Mouse (Mus musculus) heart, adult 2 months (tissue): ENCODE measurements around the gene Clasp1. TPM values are rescaled to one million over a fixed set of nuclear protein-coding genes. Genes with fewer than 3 reads are reported as not detected.

ENCODE experiments used
- DNase-seq, 2 experiments: peaks; one replicate each; pipeline ENCODE4 v3.0.0; 2021
- H3K27ac ChIP-seq: fragments of 200-600 bp; 2 replicates; pipeline ENCODE4 v1.8.1; 2022
- H3K27me3 ChIP-seq: fragments of 200-500 bp; 2 replicates; pipeline ENCODE4 v1.6.1; 2012; ENCODE audit warnings: mild to moderate bottlenecking, low read length, inconsistent platforms, mixed read lengths; ENCODE audit not compliant: control insufficient read depth, insufficient read depth
- H3K36me3 ChIP-seq: fragments of 200-500 bp; 2 replicates; pipeline ENCODE4 v1.6.1; 2012; ENCODE audit warnings: low read length, inconsistent platforms; ENCODE audit not compliant: control insufficient read depth, insufficient read depth
- H3K4me1 ChIP-seq: fragments of 200-500 bp; 2 replicates; pipeline ENCODE4 v1.6.1; 2011; ENCODE audit warnings: low read length; ENCODE audit not compliant: control insufficient read depth, insufficient read depth
- H3K4me3 ChIP-seq: fragments of 200-600 bp; 2 replicates; pipeline ENCODE4 v1.8.1; 2022
- H3K79me2 ChIP-seq: fragments of 200-500 bp; replicated peaks from 2 replicates; pipeline ENCODE4 v1.6.1; 2012; ENCODE audit warnings: mild to moderate bottlenecking, inconsistent platforms, low read length, moderate library complexity, mixed read lengths; ENCODE audit not compliant: control insufficient read depth, insufficient read depth
- H3K9ac ChIP-seq: fragments of 200-500 bp; 2 replicates; pipeline ENCODE4 v1.6.1; 2012; ENCODE audit warnings: low read depth, mild to moderate bottlenecking, control low read depth, inconsistent platforms, low read length, mixed read lengths
- CTCF ChIP-seq: fragments of 200-600 bp; IDR thresholded peaks from 2 replicates; pipeline ENCODE4 v1.8.1; 2022; ENCODE audit warnings: antibody characterized with exemption, mild to moderate bottlenecking, moderate library complexity
- EP300 ChIP-seq: fragments of 200-500 bp; IDR thresholded peaks from 2 replicates; pipeline ENCODE4 v1.6.1; 2011; ENCODE audit warnings: low read depth, low read length, control low read depth; ENCODE audit not compliant: insufficient read depth
- POLR2A ChIP-seq: fragments of 200-500 bp; IDR thresholded peaks from 2 replicates; pipeline ENCODE4 v1.6.1; 2011; ENCODE audit warnings: mild to moderate bottlenecking, low read depth, low read length, control low read depth; ENCODE audit not compliant: insufficient read depth
- WGBS: fragments of 180-500 bp; shearing (Covaris S2); methylation state at CpG from one replicate; pipeline ENCODE4 v1.1.7; 2018; 5-methylcytosine and 5-hydroxymethylcytosine counted together
- intact Hi-C: fragments of 180-260 bp; cut with DNase I; formaldehyde crosslinking; loops from one replicate; pipeline ENCODE4 v1.15.1; 2025
- polyA plus RNA-seq: library from polyadenylated mRNA; depleted of rRNA; stranded (reverse); fragments of >200 nt; gene quantifications from 2 replicates; pipeline ENCODE4 v1.2.3, GENCODE M21; 2012; rRNA removed
- total RNA-seq, 2 experiments: library from RNA; stranded (reverse); gene quantifications; 2 replicates each; pipeline ENCODE4 v1.2.3; 2021

The Clasp1 gene
- total and polyA plus RNA-seq, 3 experiments: 148 to 407 (median 323) TPM

GRCm38 (mm10) chr1:118650771-118651080 lies 261.9 kb downstream of the Clasp1 start:
- Histone ChIP-seq H3K4me1 (no peaks in the 10 kb centered on the region), H3K9ac (no peak overlapping the region), H3K27ac (no peak overlapping the region), H3K4me3 (no peak overlapping the region), H3K27me3 (no peaks in the 10 kb centered on the region), H3K79me2 (no peaks in the 10 kb centered on the region), H3K36me3 (no peaks in the 10 kb centered on the region)
- WGBS: 42% methylated on average over 3 of the region's 3 CpGs
- no peak for TF ChIP-seq POLR2A
- no peak for TF ChIP-seq EP300
- no peak for TF ChIP-seq CTCF
- intact Hi-C loops: no loop called here
- DNase-seq: no peak

GRCm38 (mm10) chr1:118658716-118659115 lies 269.9 kb downstream of the Clasp1 start:
- 68% methylated on average over 6 of the region's 6 CpGs for WGBS
- Histone ChIP-seq H3K4me1 (no peaks in the 10 kb centered on the region), H3K27me3 (no peaks in the 10 kb centered on the region), H3K27ac (no peak overlapping the region), H3K36me3 (no peaks in the 10 kb centered on the region), H3K79me2 (no peaks in the 10 kb centered on the region), H3K4me3 (no peak overlapping the region), H3K9ac (no peak overlapping the region)
- no peak for DNase-seq
- TF ChIP-seq CTCF (no peak), EP300 (no peak), POLR2A (no peak)
- intact Hi-C loops: no loop called here

- H3K27me3 ChIP-seq: no peaks in the 10 kb centered on the region
- intact Hi-C loops: no loop called here
- H3K4me1 ChIP-seq: no peaks in the 10 kb centered on the region
- no peak for DNase-seq
- H3K9ac ChIP-seq: no peak overlapping the region
- H3K4me3 ChIP-seq: no peak overlapping the region
- TF ChIP-seq POLR2A (no peak), EP300 (no peak), CTCF (no peak)
- 64% methylated on average over 3 of the region's 3 CpGs for WGBS
- no peaks in the 10 kb centered on the region for H3K36me3 ChIP-seq
- H3K79me2 ChIP-seq: no peaks in the 10 kb centered on the region
- no peak overlapping the region for H3K27ac ChIP-seq
These were observed 272.1 kb downstream of the Clasp1 start for GRCm38 (mm10) chr1:118660880-118661465.

Other genes with a start within 250 kb of the Clasp1 start
- not detected for gene Gm29106, start 212.5 kb upstream of the Clasp1 start, total RNA-seq
- gene Gm29106, start 212.5 kb upstream of the Clasp1 start, polyA plus RNA-seq: not detected in 2 replicates
- gene Tsn, start 77.3 kb upstream of the Clasp1 start, total RNA-seq: 10 to 100 TPM; 63.0 to 66.6 TPM
- gene Tsn, start 77.3 kb upstream of the Clasp1 start, polyA plus RNA-seq: 30.9 and 46.3 TPM in 2 replicates
- gene Nifk, start 67.2 kb upstream of the Clasp1 start, total RNA-seq: 10 to 100 TPM; 14.2 to 15.2 TPM
- 5.4 and 12.2 TPM in 2 replicates for gene Nifk, start 67.2 kb upstream of the Clasp1 start, polyA plus RNA-seq
- gene Tfcp2l1, start 238.9 kb downstream of the Clasp1 start, total RNA-seq: under 1 TPM; 0.32 to 0.47 TPM
- gene Tfcp2l1, start 238.9 kb downstream of the Clasp1 start, polyA plus RNA-seq: 0.29 and 0.33 TPM in 2 replicates